Mouse (Mus musculus) kidney, postnatal 36 days (tissue): Measurements from ENCODE around the gene 9330182L06Rik.

Source experiments
- DNase-seq, 2 experiments: peaks; one replicate each; pipeline ENCODE4 v3.0.0; 2021 to 2022; ENCODE audit warnings: mixed read lengths in 2 of 2

9330182L06Rik gene

GRCm38 (mm10) chr5:9265586-9266279 is at the start of gene 9330182L06Rik:
Gene 9330182L06Rik, plus strand, starts transcription at chr5:9266118.
- peak; percentile 10 to 51 for DNase-seq

- no peak for DNase-seq
Measured at GRCm38 (mm10) chr5:9227456-9228008, 38.4 kb upstream of the 9330182L06Rik start.

- DNase-seq = no peak
Measured at GRCm38 (mm10) chr5:9264361-9264760, 1.6 kb upstream of the 9330182L06Rik start.

- DNase-seq = no peak
Measured at GRCm38 (mm10) chr5:9266280-9266923, 484 bp downstream of the 9330182L06Rik start.

- no peak for DNase-seq
Measured at GRCm38 (mm10) chr5:9269666-9270065, 3.7 kb downstream of the 9330182L06Rik start.

GRCm38 (mm10) chr5:9272976-9273375 is 7.1 kb downstream of the 9330182L06Rik start:
- no peak for DNase-seq

- no peak for DNase-seq
Measured at GRCm38 (mm10) chr5:9295777-9296549, 30.0 kb downstream of the 9330182L06Rik start.

GRCm38 (mm10) chr5:9296550-9296928 is 30.6 kb downstream of the 9330182L06Rik start:
- DNase-seq = no peak

- DNase-seq = no peak
Measured at GRCm38 (mm10) chr5:9326863-9327262, 60.9 kb downstream of the 9330182L06Rik start.

GRCm38 (mm10) chr5:9327528-9327927 is 61.6 kb downstream of the 9330182L06Rik start:
- DNase-seq = no peak

- DNase-seq = no peak
Measured at GRCm38 (mm10) chr5:9338756-9339510, 73.0 kb downstream of the 9330182L06Rik start.

GRCm38 (mm10) chr5:9339511-9340173 is 73.7 kb downstream of the 9330182L06Rik start:
- DNase-seq = no peak

GRCm38 (mm10) chr5:9344581-9344980 is 78.7 kb downstream of the 9330182L06Rik start:
- no peak for DNase-seq

GRCm38 (mm10) chr5:9345038-9345617 is 79.2 kb downstream of the 9330182L06Rik start:
- no peak for DNase-seq

GRCm38 (mm10) chr5:9345625-9346024 is 79.7 kb downstream of the 9330182L06Rik start:
- no peak for DNase-seq

- DNase-seq = no peak
Measured at GRCm38 (mm10) chr5:9346510-9346909, 80.6 kb downstream of the 9330182L06Rik start.

- DNase-seq = no peak
Measured at GRCm38 (mm10) chr5:9352163-9352562, 86.2 kb downstream of the 9330182L06Rik start.

GRCm38 (mm10) chr5:9352646-9353045 is 86.7 kb downstream of the 9330182L06Rik start:
- DNase-seq = no peak

GRCm38 (mm10) chr5:9354257-9354656 is 88.3 kb downstream of the 9330182L06Rik start:
- DNase-seq = no peak

GRCm38 (mm10) chr5:9358076-9358475 is 92.2 kb downstream of the 9330182L06Rik start:
- DNase-seq = no peak

GRCm38 (mm10) chr5:9361982-9362661 is 96.2 kb downstream of the 9330182L06Rik start:
- DNase-seq = no peak
